Mouse (Mus musculus) retina, postnatal 7 days (tissue): ENCODE results near the gene Olfr622.

ENCODE experiments used
- DNase-seq: peaks from one replicate; pipeline ENCODE4 v3.0.0-alpha.2; 2012; ENCODE audit warnings: low read depth, low spot score

Olfr622 gene

GRCm38 (mm10) chr7:103642602-103643001 is at the start of gene Olfr622:
Olfr622 (minus strand) TSS chr7:103642702.
- no peak for DNase-seq

- no peak for DNase-seq
These were observed 39.9 kb upstream of the Olfr622 start, which contains the start of gene Olfr625-ps1 for GRCm38 (mm10) chr7:103682420-103682819. Olfr625-ps1 (plus strand) TSS chr7:103682720.

- DNase-seq: no peak
These were observed 28.6 kb upstream of the Olfr622 start, which contains the start of gene Olfr624 for GRCm38 (mm10) chr7:103671091-103671490. Olfr624 (minus strand) TSS chr7:103671191.

- DNase-seq: no peak
These were observed 21.1 kb upstream of the Olfr622 start, which contains the start of gene Olfr623 for GRCm38 (mm10) chr7:103663598-103663997. Olfr623 (minus strand) TSS chr7:103663698.

- no peak for DNase-seq
These were observed 1.6 kb upstream of the Olfr622 start for GRCm38 (mm10) chr7:103644070-103644469.

- DNase-seq: no peak
These were observed 5.7 kb downstream of the Olfr622 start for GRCm38 (mm10) chr7:103636795-103637194.

- DNase-seq: no peak
These were observed 30.1 kb downstream of the Olfr622 start, which contains the start of gene Olfr620 for GRCm38 (mm10) chr7:103612434-103612833. Olfr620 (minus strand) TSS chr7:103612534.

- no peak for DNase-seq
These were observed 35.1 kb downstream of the Olfr622 start for GRCm38 (mm10) chr7:103607425-103607824.

GRCm38 (mm10) chr7:103600275-103600674 is 42.2 kb downstream of the Olfr622 start, which contains the start of gene Olfr619:
Olfr619 (plus strand) TSS chr7:103600575.
- DNase-seq: no peak

GRCm38 (mm10) chr7:103589803-103590202 is 52.7 kb downstream of the Olfr622 start, which contains the start of gene Olfr618:
Olfr618 (plus strand) TSS chr7:103590103.
- DNase-seq: no peak
